Mouse (Mus musculus) heart, adult 9 months (tissue): Measurements from ENCODE around the gene Mn1.

ENCODE experiments used
- DNase-seq, 2 experiments: peaks; one replicate each; pipeline ENCODE4 v3.0.0; 2022; ENCODE audit warnings: low spot score in 2 of 2

The Mn1 gene

GRCm38 (mm10) chr5:111475721-111476120 is 58.6 kb downstream of the Mn1 start:
- DNase-seq: no peak

GRCm38 (mm10) chr5:111476141-111476540 is 59.0 kb downstream of the Mn1 start:
- DNase-seq: no peak

- no peak for DNase-seq
Observed at GRCm38 (mm10) chr5:111485907-111486306, 68.7 kb downstream of the Mn1 start.

GRCm38 (mm10) chr5:111489022-111489616 is 72.0 kb downstream of the Mn1 start:
- DNase-seq: no peak

GRCm38 (mm10) chr5:111490599-111490998 is 73.4 kb downstream of the Mn1 start:
- DNase-seq: peak; percentile 71 to 82

GRCm38 (mm10) chr5:111491485-111491884 is 74.3 kb downstream of the Mn1 start:
- peak; percentile 39 to 42 for DNase-seq

GRCm38 (mm10) chr5:111500036-111500435 is 82.9 kb downstream of the Mn1 start:
- no peak for DNase-seq

GRCm38 (mm10) chr5:111501691-111502441 is 84.7 kb downstream of the Mn1 start:
- no peak for DNase-seq

- DNase-seq: no peak
Observed at GRCm38 (mm10) chr5:111505241-111505640, 88.1 kb downstream of the Mn1 start.

- no peak for DNase-seq
Observed at GRCm38 (mm10) chr5:111505824-111506223, 88.7 kb downstream of the Mn1 start.

- DNase-seq: peak; percentile 22 to 36
Observed at GRCm38 (mm10) chr5:111506410-111506809, 89.2 kb downstream of the Mn1 start.
